Mouse (Mus musculus): ENCODE measurements at regions not wholly inside any gene's neighbourhood (a gene's known extent, or its start where the extent isn't known, plus 50 kb on each side); places are given as distances from the start of the nearest gene placed in this dataset.
A peak's percentile ranks its signal among the peaks of the same experiment; 100 is the strongest.

- DNase-seq (ENCODE audit: low spot score), result no peak
Observed at GRCm38 (mm10) chr4:125439856-125440255, 50.6 kb upstream of the Grik3 start.

- no peak for DNase-seq (ENCODE audit: low spot score)
Observed at GRCm38 (mm10) chr4:125437161-125437822, 53.2 kb upstream of the Grik3 start.

- DNase-seq (ENCODE audit: low spot score), result no peak
Observed at GRCm38 (mm10) chr4:125433511-125433910, 57.0 kb upstream of the Grik3 start.

- no peak for DNase-seq (ENCODE audit: low spot score)
Observed at GRCm38 (mm10) chr4:125431648-125432047, 58.9 kb upstream of the Grik3 start.

GRCm38 (mm10) chr4:125430845-125431244 lies 59.7 kb upstream of the Grik3 start:
- DNase-seq (ENCODE audit: low spot score), result no peak

- no peak for DNase-seq (ENCODE audit: low spot score)
Observed at GRCm38 (mm10) chr4:125428736-125429135, 61.8 kb upstream of the Grik3 start.

- DNase-seq (ENCODE audit: low spot score), result no peak
Observed at GRCm38 (mm10) chr4:125420561-125421241, 69.8 kb upstream of the Grik3 start.

GRCm38 (mm10) chr4:125419491-125420255 lies 70.8 kb upstream of the Grik3 start:
- peak; percentile 12 for DNase-seq (ENCODE audit: low spot score)

- no peak for DNase-seq (ENCODE audit: low spot score)
Observed at GRCm38 (mm10) chr4:125415308-125415707, 75.2 kb upstream of the Grik3 start.

- DNase-seq (ENCODE audit: low spot score), result peak; percentile 35
Observed at GRCm38 (mm10) chr4:125413833-125414719, 76.4 kb upstream of the Grik3 start.

GRCm38 (mm10) chr4:125410736-125411441 lies 79.6 kb upstream of the Grik3 start:
- no peak for DNase-seq (ENCODE audit: low spot score)

- DNase-seq (ENCODE audit: low spot score), result no peak
Observed at GRCm38 (mm10) chr4:125399376-125400112, 91.0 kb upstream of the Grik3 start.

GRCm38 (mm10) chr4:125397007-125397461 lies 93.5 kb upstream of the Grik3 start:
- peak; percentile 48 for DNase-seq (ENCODE audit: low spot score)

GRCm38 (mm10) chr4:125391269-125391668 lies 99.2 kb upstream of the Grik3 start:
- no peak for DNase-seq (ENCODE audit: low spot score)

- no peak for DNase-seq (ENCODE audit: low spot score)
Observed at GRCm38 (mm10) chr4:125385811-125386210, 104.7 kb upstream of the Grik3 start.

- no peak for DNase-seq (ENCODE audit: low spot score)
Observed at GRCm38 (mm10) chr4:125364011-125364410, 126.5 kb upstream of the Grik3 start.

GRCm38 (mm10) chr4:125361611-125362520 lies 128.6 kb upstream of the Grik3 start:
- DNase-seq (ENCODE audit: low spot score), result no peak

- DNase-seq (ENCODE audit: low spot score), result no peak
Observed at GRCm38 (mm10) chr4:125358356-125358755, 132.1 kb upstream of the Grik3 start.

GRCm38 (mm10) chr4:125356441-125356840 lies 134.1 kb upstream of the Grik3 start:
- peak; percentile 69 for DNase-seq (ENCODE audit: low spot score)
